Mouse (Mus musculus) kidney, postnatal 0 days (tissue): ENCODE results near the gene Galnt17. TPM values are rescaled to one million over a fixed set of nuclear protein-coding genes. Genes with fewer than 3 reads are reported as not detected.
A peak's percentile ranks its signal among the peaks of the same experiment; 100 is the strongest.

Source experiments
- ATAC-seq: fragments of 200-750 bp; cut with Nextera tagmentation; replicated peaks from 2 replicates; pipeline ENCODE4 v1.8.0; 2017; ENCODE audit warnings: low read depth, moderate number of reproducible peaks, moderate TSS enrichment, moderate library complexity; ENCODE audit not compliant: low FRiP score
- DNase-seq: peaks from one replicate; pipeline ENCODE4 v3.0.0-alpha.2; 2016; ENCODE audit warnings: low spot score
- H3K27ac ChIP-seq: fragments of 300-500 bp; sonication (generic); 2 replicates; pipeline ENCODE4 v1.5.1; 2014; ENCODE audit warnings: mild to moderate bottlenecking
- H3K27me3 ChIP-seq: fragments of 300-500 bp; sonication (generic); 2 replicates; pipeline ENCODE4 v1.6.1; 2014; ENCODE audit warnings: low read length, mixed read lengths; ENCODE audit not compliant: insufficient read depth
- H3K36me3 ChIP-seq: fragments of 300-500 bp; sonication (generic); 2 replicates; pipeline ENCODE4 v1.6.1; 2014; ENCODE audit warnings: low read length, mixed read lengths; ENCODE audit not compliant: insufficient read depth
- H3K4me1 ChIP-seq: fragments of 300-500 bp; sonication (generic); replicated peaks from 2 replicates; pipeline ENCODE4 v1.6.1; 2014; ENCODE audit warnings: antibody characterized with exemption, low read length, mixed read lengths; ENCODE audit not compliant: insufficient read depth
- H3K4me2 ChIP-seq: fragments of 300-500 bp; sonication (generic); 2 replicates; pipeline ENCODE4 v1.6.1; 2014; ENCODE audit warnings: mild to moderate bottlenecking, low read length, moderate library complexity, mixed read lengths
- H3K4me3 ChIP-seq: fragments of 300-500 bp; sonication (generic); replicated peaks from 2 replicates; pipeline ENCODE4 v1.5.1; 2014; ENCODE audit warnings: low read depth, low read length
- H3K9ac ChIP-seq: fragments of 300-500 bp; sonication (generic); 2 replicates; pipeline ENCODE4 v1.6.1; 2014; ENCODE audit warnings: low read depth, low read length
- H3K9me3 ChIP-seq: fragments of 300-500 bp; sonication (generic); replicated peaks from 2 replicates; pipeline ENCODE4 v1.6.1; 2016; ENCODE audit warnings: low read length, inconsistent platforms, mixed read lengths
- CTCF ChIP-seq: IDR thresholded peaks from 2 replicates; pipeline ENCODE4 v1.5.1; 2016; ENCODE audit warnings: antibody characterized with exemption, low read depth, mild to moderate bottlenecking, moderate library complexity
- WGBS: fragments of 180-500 bp; shearing (Covaris S2); extraction: QIAGEN DNeasy Blood & Tissue Kit; methylation state at CpG from one replicate; pipeline ENCODE4 v1.1.7; 2014; 5-methylcytosine and 5-hydroxymethylcytosine counted together
- polyA plus RNA-seq: library from polyadenylated mRNA; unstranded; fragments of >200 nt; fragmentation: Nextera tagmentation; extraction: Ambion mirVana; gene quantifications from 2 replicates; pipeline ENCODE4 v1.2.1, GENCODE M21; 2015

Gene Galnt17
- polyA plus RNA-seq, 1 experiment from 2014 or later = 1.2 TPM

DNA sequence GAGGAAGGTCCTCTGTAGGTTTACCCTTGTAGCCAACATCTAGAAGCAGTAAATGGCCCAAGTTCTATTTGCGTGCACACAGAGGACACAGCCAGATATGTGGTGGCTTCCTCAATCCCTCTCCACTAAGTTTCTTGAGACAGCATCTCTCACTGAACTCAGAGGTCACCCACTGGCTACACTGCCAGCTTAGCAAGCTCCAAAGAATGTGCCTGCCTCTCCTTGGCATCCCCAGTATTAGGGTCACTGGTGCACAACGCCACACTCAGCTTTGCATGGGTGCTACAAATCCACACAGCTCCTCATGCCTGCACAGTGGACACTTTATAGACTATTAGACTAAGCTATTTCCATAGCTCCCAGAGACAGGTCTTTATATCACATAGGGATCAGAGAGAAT lies 21.6 kb downstream of the Galnt17 start:
- no peak overlapping the region for H3K4me2 ChIP-seq
- H3K9ac ChIP-seq = no peak overlapping the region
- H3K4me3 ChIP-seq = no peak overlapping the region
- DNase-seq (no peak), ATAC-seq (no peak)
- no peaks in the 10 kb centered on the region for H3K9me3 ChIP-seq
- no peaks in the 10 kb centered on the region for H3K27me3 ChIP-seq
- no peak overlapping the region for H3K27ac ChIP-seq
- TF ChIP-seq CTCF = no peak
- H3K4me1 ChIP-seq = no peaks in the 10 kb centered on the region
- no peaks in the 10 kb centered on the region for H3K36me3 ChIP-seq
- WGBS = 85% methylated on average over 2 of the region's 2 CpGs

DNA sequence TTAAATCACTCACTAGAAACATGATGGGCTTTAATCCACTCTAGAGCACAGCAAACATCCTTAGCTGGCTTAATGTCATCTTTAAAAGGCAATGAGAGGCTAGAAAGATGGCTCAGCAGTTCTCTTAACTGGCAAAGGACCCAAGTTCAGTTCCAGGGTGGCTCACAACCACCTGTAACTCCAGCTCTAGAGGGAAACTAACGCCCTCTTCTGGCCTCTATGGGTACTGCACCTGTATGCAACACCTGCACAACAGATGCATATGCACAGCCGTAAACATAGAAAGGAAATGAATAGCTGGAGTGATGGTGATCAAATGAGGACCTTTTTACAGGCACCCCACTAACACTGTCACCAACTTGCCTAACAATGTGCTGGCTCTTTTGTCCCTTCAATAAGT lies 27.9 kb downstream of the Galnt17 start:
- ATAC-seq (no peak), DNase-seq (no peak)
- Histone ChIP-seq H3K9me3 (no peaks in the 10 kb centered on the region), H3K27me3 (no peaks in the 10 kb centered on the region), H3K4me1 (no peaks in the 10 kb centered on the region), H3K9ac (no peak overlapping the region), H3K4me2 (no peak overlapping the region), H3K4me3 (no peak overlapping the region), H3K36me3 (no peaks in the 10 kb centered on the region), H3K27ac (no peak overlapping the region)
- 53% methylated on average over 2 of the region's 2 CpGs for WGBS
- peak; percentile 47 for TF ChIP-seq CTCF

DNA sequence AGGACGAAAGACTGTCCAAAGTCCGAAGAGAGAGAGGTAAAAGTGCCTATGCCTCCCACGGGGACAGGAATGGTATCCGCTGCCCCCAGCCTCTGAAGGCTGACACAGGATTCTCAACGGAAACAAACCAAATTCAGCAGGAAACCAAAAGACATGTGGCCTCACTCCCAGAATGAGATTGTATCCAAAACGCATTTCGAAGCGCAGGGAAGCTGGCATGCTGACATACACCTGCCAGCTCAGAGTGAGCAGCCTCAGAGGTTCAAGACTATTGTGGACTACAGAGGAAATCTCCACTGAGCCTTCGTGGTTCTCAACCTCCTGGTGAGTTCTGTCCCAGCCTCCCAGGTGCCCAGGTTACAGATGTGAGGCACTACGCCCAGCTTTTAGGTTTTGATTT lies 29.0 kb downstream of the Galnt17 start:
- ATAC-seq (no peak), DNase-seq (no peak)
- Histone ChIP-seq H3K9me3 (no peaks in the 10 kb centered on the region), H3K9ac (no peak overlapping the region), H3K4me2 (no peak overlapping the region), H3K27ac (no peak overlapping the region), H3K27me3 (no peaks in the 10 kb centered on the region), H3K36me3 (no peaks in the 10 kb centered on the region), H3K4me3 (no peak overlapping the region), H3K4me1 (no peaks in the 10 kb centered on the region)
- no peak for TF ChIP-seq CTCF
- 58% methylated on average over 10 of the region's 10 CpGs for WGBS

DNA sequence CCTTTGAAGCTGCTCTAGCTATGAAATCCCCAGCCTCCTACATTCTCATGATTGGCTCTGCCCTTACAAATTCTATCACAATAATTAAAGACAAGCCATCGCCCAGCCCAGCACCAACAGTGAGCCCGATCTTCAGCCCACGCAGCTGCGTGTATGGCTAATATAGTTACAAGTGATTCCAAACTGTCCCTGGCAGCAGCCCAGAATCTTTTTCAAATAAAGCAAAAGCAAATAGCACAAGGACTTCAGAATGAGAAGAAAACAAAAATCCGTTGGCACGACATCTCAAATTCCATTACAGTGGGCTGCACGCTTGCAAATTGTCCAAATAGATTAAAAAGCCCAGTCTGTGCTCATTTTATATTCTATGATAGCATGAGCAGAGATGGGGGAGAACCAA lies 31.1 kb downstream of the Galnt17 start:
- 65% methylated on average over 7 of the region's 7 CpGs for WGBS
- no peak for TF ChIP-seq CTCF
- no peaks in the 10 kb centered on the region for H3K4me1 ChIP-seq
- H3K27me3 ChIP-seq = no peaks in the 10 kb centered on the region
- no peaks in the 10 kb centered on the region for H3K36me3 ChIP-seq
- DNase-seq (no peak), ATAC-seq (no peak)
- no peak overlapping the region for H3K4me2 ChIP-seq
- H3K9ac ChIP-seq = no peak overlapping the region
- H3K4me3 ChIP-seq = no peak overlapping the region
- no peak overlapping the region for H3K27ac ChIP-seq
- no peaks in the 10 kb centered on the region for H3K9me3 ChIP-seq

DNA sequence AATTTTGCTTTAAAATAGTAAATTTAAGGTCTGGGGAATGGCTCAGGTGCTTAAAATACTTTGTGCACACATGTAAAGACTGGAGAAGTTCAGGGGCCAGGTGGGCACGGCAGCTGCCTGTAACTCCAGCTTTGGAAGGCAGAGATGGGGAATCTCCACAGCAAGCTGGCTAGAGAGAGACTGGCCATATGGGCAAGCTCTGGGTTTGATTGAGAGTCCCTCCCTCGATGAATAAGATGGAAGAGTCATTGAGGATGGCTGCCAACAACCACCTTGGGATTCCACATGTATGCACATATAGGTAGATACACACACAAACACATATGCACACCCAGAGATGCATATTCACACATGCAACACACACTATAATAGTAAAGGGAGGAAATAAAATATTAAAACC lies 42.0 kb downstream of the Galnt17 start:
- ATAC-seq (no peak), DNase-seq (no peak)
- Histone ChIP-seq H3K27me3 (no peaks in the 10 kb centered on the region), H3K27ac (no peak overlapping the region), H3K4me2 (no peak overlapping the region), H3K36me3 (no peaks in the 10 kb centered on the region), H3K4me3 (no peak overlapping the region), H3K9me3 (no peaks in the 10 kb centered on the region), H3K9ac (no peak overlapping the region), H3K4me1 (no peaks in the 10 kb centered on the region)
- 74% methylated on average over 2 of the region's 2 CpGs for WGBS
- no peak for TF ChIP-seq CTCF

DNA sequence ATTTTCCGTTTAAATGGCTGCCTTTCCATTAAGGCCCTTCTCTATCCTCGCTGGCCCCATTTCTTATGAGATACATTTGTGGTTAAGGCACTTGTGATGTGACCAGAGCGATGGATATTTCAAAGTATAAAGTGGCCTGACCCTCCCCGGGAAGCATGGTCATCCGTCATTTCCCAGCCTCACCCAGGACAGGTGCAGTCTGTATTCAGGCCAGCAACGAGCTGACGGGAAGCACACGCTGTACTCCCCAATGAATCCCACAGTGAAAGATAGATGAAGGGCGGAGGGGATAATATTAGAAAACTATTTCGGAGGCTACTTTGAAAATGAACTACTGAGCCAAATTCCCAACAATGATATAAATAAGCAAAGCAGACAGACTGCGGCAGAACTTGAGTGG lies 44.2 kb downstream of the Galnt17 start:
- Histone ChIP-seq H3K9me3 (no peaks in the 10 kb centered on the region), H3K27me3 (no peaks in the 10 kb centered on the region), H3K4me3 (no peak overlapping the region), H3K9ac (no peak overlapping the region), H3K36me3 (no peaks in the 10 kb centered on the region), H3K4me2 (no peak overlapping the region), H3K27ac (no peak overlapping the region), H3K4me1 (no peaks in the 10 kb centered on the region)
- ATAC-seq (no peak), DNase-seq (no peak)
- no peak for TF ChIP-seq CTCF
- 69% methylated on average over 11 of the region's 11 CpGs for WGBS
